Mouse (Mus musculus) cortical plate, adult 2 months (tissue): ENCODE measurements around the gene Snrpf.

Experiments
- CTCF ChIP-seq: fragments of 200-500 bp; IDR thresholded peaks from 2 replicates; pipeline ENCODE4 v1.5.1; 2011; ENCODE audit warnings: mild to moderate bottlenecking, control low read depth, low read length; ENCODE audit not compliant: insufficient read depth; ENCODE audit errors: extremely low read depth
- POLR2A ChIP-seq: fragments of 200-500 bp; IDR thresholded peaks from 2 replicates; pipeline ENCODE4 v1.6.1; 2011; ENCODE audit warnings: mild to moderate bottlenecking, low read length, control low read depth; ENCODE audit not compliant: insufficient read depth; ENCODE audit errors: extremely low read depth

DNA sequence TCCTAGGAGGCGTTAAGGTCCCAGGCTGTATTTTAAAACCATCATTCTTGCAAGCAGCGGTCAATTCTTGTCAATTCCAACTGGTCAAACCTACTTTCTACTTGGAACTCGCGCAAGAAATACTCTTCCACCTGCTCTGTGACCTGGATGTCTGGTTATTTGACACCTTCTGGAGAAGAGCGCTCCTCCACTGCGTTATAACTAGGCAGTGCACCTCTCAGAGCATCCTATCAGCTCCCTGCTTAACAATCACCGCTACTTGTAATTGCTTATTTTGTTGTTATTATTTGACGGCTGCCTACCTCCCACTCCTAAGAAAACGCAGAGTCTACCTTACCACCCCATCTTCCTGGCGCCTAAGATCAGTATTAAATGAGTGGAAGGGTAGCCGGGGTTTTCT lies 710 bp downstream of the Snrpf start:
- TF ChIP-seq POLR2A (no peak), CTCF (no peak)
